Mouse (Mus musculus): ENCODE results near the gene Syt15. TPM values are rescaled to one million over a fixed set of nuclear protein-coding genes. Genes with fewer than 3 reads are reported as not detected.

Gene Syt15
- total and polyA plus RNA-seq, 3 experiments: 0.06 TPM; not detected in 2

GRCm38 (mm10) chr14:34209080-34209479, 10.3 kb upstream of the Syt15 start:
- Histone ChIP-seq H3K79me2 (ENCODE audit: control insufficient read depth, insufficient read depth, low read length, poor library complexity) (no peaks in the 10 kb centered on the region), H3K9me3 (replicated peaks; ENCODE audit: insufficient read depth, low read length) (no peaks in the 10 kb centered on the region), H3K9ac (ENCODE audit: control insufficient read depth, low read depth, low read length, poor library complexity, severe bottlenecking) (no peak overlapping the region), H3K27me3 (ENCODE audit: control insufficient read depth in 1 of 2, insufficient read depth in 2 of 2, low read length in 2 of 2) (peaks cover 0 to 1% of the 10 kb centered on the region in 2 experiments; a peak in 1 of 4 replicates), H3K36me3 (ENCODE audit: control insufficient read depth in 1 of 2, insufficient read depth in 2 of 2, low read length in 2 of 2) (no peaks in the 10 kb centered on the region), H3K4me1 (ENCODE audit: control insufficient read depth in 1 of 2, insufficient read depth in 2 of 2, low read length in 2 of 2) (no peaks in the 10 kb centered on the region), H3K27ac (ENCODE audit: control insufficient read depth, low read depth, low read length) (no peak overlapping the region), H3K4me3 (ENCODE audit: control insufficient read depth in 1 of 2, insufficient read depth in 1 of 2, low read depth in 2 of 2, low read length in 2 of 2) (no peak overlapping the region)
- no peak for DNase-seq (ENCODE audit: low read depth, low spot score)
- no peak for TF ChIP-seq POLR2AphosphoS2 (IDR thresholded peaks at IDR 0.05; ENCODE audit: low read length)
- no peak for TF ChIP-seq MAZ (IDR thresholded peaks at IDR 0.05; ENCODE audit: low read depth, low read length)
- no peak for TF ChIP-seq ETS1 (IDR thresholded peaks at IDR 0.05; ENCODE audit: low read depth, low read length)
- TF ChIP-seq CTCF (IDR thresholded peaks at IDR 0.05 in 2 of 3, conservative IDR thresholded peaks at IDR 0.05 in 1 of 3; ENCODE audit: control insufficient read depth in 1 of 3, insufficient read depth in 1 of 3, low read depth in 2 of 3, low read length in 3 of 3, poor library complexity in 1 of 3, severe bottlenecking in 1 of 3): no peak
- TF ChIP-seq SMC3 (IDR thresholded peaks at IDR 0.05; ENCODE audit: low read depth, low read length): no peak
- no peak for TF ChIP-seq CHD1 (IDR thresholded peaks at IDR 0.05; ENCODE audit: low read depth, low read length)
- TF ChIP-seq KAT2A (conservative IDR thresholded peaks at IDR 0.05; ENCODE audit: low read depth, low read length): no peak
- no peak for TF ChIP-seq E2F4 (IDR thresholded peaks at IDR 0.05; ENCODE audit: borderline replicate concordance, low read depth, low read length)
- TF ChIP-seq MXI1 (IDR thresholded peaks at IDR 0.05; ENCODE audit: low read depth, low read length): no peak
- no peak for TF ChIP-seq TCF12 (IDR thresholded peaks at IDR 0.05; ENCODE audit: low read depth, low read length)
- no peak for TF ChIP-seq MYC (IDR thresholded peaks at IDR 0.05; ENCODE audit: low read depth, low read length)
- no peak for TF ChIP-seq TBP (IDR thresholded peaks at IDR 0.05; ENCODE audit: low read depth, low read length)
- TF ChIP-seq RCOR1 (IDR thresholded peaks at IDR 0.05; ENCODE audit: low read depth, low read length): no peak
- TF ChIP-seq MYB (IDR thresholded peaks at IDR 0.05; ENCODE audit: low read depth, low read length): no peak
- no peak for TF ChIP-seq GATA1 (IDR thresholded peaks at IDR 0.05; ENCODE audit: low read depth, low read length)
- no peak for TF ChIP-seq HCFC1 (IDR thresholded peaks at IDR 0.05; ENCODE audit: low read depth, low read length)

GRCm38 (mm10) chr14:34209942-34210341, 9.5 kb upstream of the Syt15 start:
- Histone ChIP-seq H3K27me3 (ENCODE audit: control insufficient read depth in 1 of 2, insufficient read depth in 2 of 2, low read length in 2 of 2) (peaks cover 0 to under 1% of the 10 kb centered on the region in 2 experiments; a peak in 1 of 4 replicates), H3K4me1 (ENCODE audit: control insufficient read depth in 1 of 2, insufficient read depth in 2 of 2, low read length in 2 of 2) (no peaks in the 10 kb centered on the region), H3K36me3 (ENCODE audit: control insufficient read depth in 1 of 2, insufficient read depth in 2 of 2, low read length in 2 of 2) (no peaks in the 10 kb centered on the region), H3K9me3 (replicated peaks; ENCODE audit: insufficient read depth, low read length) (no peaks in the 10 kb centered on the region), H3K79me2 (ENCODE audit: control insufficient read depth, insufficient read depth, low read length, poor library complexity) (no peaks in the 10 kb centered on the region), H3K4me3 (ENCODE audit: control insufficient read depth in 1 of 2, insufficient read depth in 1 of 2, low read depth in 2 of 2, low read length in 2 of 2) (no peak overlapping the region), H3K27ac (ENCODE audit: control insufficient read depth, low read depth, low read length) (no peak overlapping the region), H3K9ac (ENCODE audit: control insufficient read depth, low read depth, low read length, poor library complexity, severe bottlenecking) (no peak overlapping the region)
- DNase-seq (ENCODE audit: low read depth, low spot score): no peak
- no peak for TF ChIP-seq MYB (IDR thresholded peaks at IDR 0.05; ENCODE audit: low read depth, low read length)
- TF ChIP-seq TAL1 (IDR thresholded peaks at IDR 0.05; ENCODE audit: low read length): no peak
- TF ChIP-seq EP300 (IDR thresholded peaks at IDR 0.05; ENCODE audit: low read depth in 1 of 2, low read length in 2 of 2): no peak
- TF ChIP-seq POLR2AphosphoS5 (IDR thresholded peaks at IDR 0.05; ENCODE audit: borderline replicate concordance, low read depth, low read length): no peak
- TF ChIP-seq TBP (IDR thresholded peaks at IDR 0.05; ENCODE audit: low read depth, low read length): no peak
- TF ChIP-seq NELFE (IDR thresholded peaks at IDR 0.05; ENCODE audit: low read depth, low read length): no peak
- no peak for TF ChIP-seq USF2 (IDR thresholded peaks at IDR 0.05; ENCODE audit: borderline replicate concordance in 1 of 2, insufficient read depth in 1 of 2, low read depth in 1 of 2, low read length in 2 of 2)
- no peak for TF ChIP-seq UBTF (IDR thresholded peaks at IDR 0.05; ENCODE audit: borderline replicate concordance, insufficient read depth, low read depth, low read length)
- no peak for TF ChIP-seq ZC3H11A (IDR thresholded peaks at IDR 0.05; ENCODE audit: low read depth, low read length)
- TF ChIP-seq MAFK (IDR thresholded peaks at IDR 0.05; ENCODE audit: borderline replicate concordance, low read depth, low read length): no peak
- no peak for TF ChIP-seq MYC (IDR thresholded peaks at IDR 0.05; ENCODE audit: low read depth, low read length)
- no peak for TF ChIP-seq MXI1 (IDR thresholded peaks at IDR 0.05; ENCODE audit: low read depth, low read length)
- TF ChIP-seq MEF2A (IDR thresholded peaks at IDR 0.05; ENCODE audit: extremely low read depth, insufficient replicate concordance, low read depth, low read length, poor library complexity, severe bottlenecking): no peak
- no peak for TF ChIP-seq SMC3 (IDR thresholded peaks at IDR 0.05; ENCODE audit: low read depth, low read length)
- TF ChIP-seq E2F4 (IDR thresholded peaks at IDR 0.05; ENCODE audit: borderline replicate concordance, low read depth, low read length): no peak
- TF ChIP-seq HCFC1 (IDR thresholded peaks at IDR 0.05; ENCODE audit: low read depth, low read length): no peak
- TF ChIP-seq GATA1 (IDR thresholded peaks at IDR 0.05; ENCODE audit: low read depth, low read length): no peak
- no peak for TF ChIP-seq POLR2A (IDR thresholded peaks at IDR 0.05; ENCODE audit: control insufficient read depth in 1 of 2, insufficient read depth in 1 of 2, low read depth in 1 of 2, low read length in 2 of 2, poor library complexity in 1 of 2)
- TF ChIP-seq MAX (IDR thresholded peaks at IDR 0.05; ENCODE audit: low read length): no peak

All from MEL (cell line).